Mouse (Mus musculus) E14TG2a.4 (cell line): ENCODE data around the gene Foxp1.

Source experiments
- CTCF ChIP-seq: conservative IDR thresholded peaks from 2 replicates; pipeline ENCODE4 v1.5.1; 2014; ENCODE audit warnings: low read length
- NANOG ChIP-seq: IDR thresholded peaks from 2 replicates; pipeline ENCODE4 v1.6.1; 2014; ENCODE audit warnings: borderline replicate concordance, low read length, mixed read lengths
- POU5F1 ChIP-seq: IDR thresholded peaks from 2 replicates; pipeline ENCODE4 v1.6.1; 2014; ENCODE audit warnings: low read length, borderline replicate concordance

- TF ChIP-seq CTCF (no peak), POU5F1 (no peak), NANOG (no peak)
These were observed 23.9 kb upstream of the Foxp1 start for GRCm38 (mm10) chr6:99546416-99546815.
